Mouse (Mus musculus): Measurements from ENCODE around the gene Rgs14. TPM values are rescaled to one million over a fixed set of nuclear protein-coding genes. Genes with fewer than 3 reads are reported as not detected.

The Rgs14 gene
- 108 and 134 TPM in 2 replicates for total RNA-seq (2023)

DNA sequence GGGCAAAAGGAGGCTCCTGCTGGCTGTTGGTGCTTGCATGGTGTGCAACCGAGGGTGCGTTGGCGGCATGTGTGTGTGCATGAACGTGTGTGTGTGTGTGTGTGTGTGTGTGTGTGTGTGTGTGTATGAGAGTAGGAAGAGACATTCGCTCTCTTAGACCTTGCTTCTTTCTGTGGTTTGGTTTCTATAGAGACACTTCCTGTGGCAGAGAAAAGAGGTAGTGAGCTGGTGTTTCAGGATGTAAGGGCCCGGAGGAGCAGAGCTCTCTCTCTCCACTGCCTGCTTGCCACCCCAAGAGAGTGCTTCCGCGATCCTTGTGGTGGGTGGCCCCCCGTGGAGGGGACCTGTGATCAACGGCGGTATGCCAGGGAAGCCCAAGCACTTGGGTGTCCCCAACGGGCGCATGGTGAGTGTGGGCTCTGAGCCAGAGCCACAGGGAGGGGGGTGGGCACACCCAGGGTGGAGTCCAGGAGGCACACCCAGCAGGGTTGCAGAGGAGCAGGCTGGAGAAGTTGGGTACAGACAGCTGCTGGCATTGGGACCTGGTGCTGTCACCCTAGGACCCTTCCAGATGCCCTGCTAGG, at the start of gene Rgs14:
Gene Rgs14 (plus strand): TSS at position 202 of the 584 bp plus-strand sequence.

DNA sequence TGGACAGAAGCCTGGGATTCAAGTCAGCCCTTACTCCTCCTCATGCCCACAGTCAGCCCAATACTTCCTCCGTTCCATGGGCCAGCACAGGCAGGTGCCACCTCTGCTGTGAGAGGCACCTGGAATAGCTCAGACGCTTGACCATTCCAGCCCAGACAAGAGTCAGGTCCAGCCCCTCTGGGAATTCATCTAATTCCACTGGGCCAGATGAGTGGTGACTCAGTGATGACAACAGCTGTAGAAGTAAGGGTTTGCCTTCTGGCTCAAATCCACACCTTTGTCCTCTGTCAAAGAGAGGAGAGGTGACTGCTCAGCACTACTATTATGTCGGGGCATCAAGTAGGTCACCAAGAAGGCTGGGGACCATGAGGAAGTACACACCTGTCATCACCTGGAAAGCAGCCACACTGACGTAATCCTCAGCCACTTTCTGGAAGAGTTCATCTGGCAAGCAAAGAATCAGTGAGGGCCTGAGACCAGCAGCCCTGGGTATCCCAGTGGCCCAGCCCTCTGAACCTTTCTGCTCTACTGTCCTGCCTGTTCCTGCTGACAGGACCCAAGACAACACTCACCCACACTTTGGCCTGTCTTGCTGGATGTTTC, 49.5 kb upstream of the Rgs14 start, which contains the start of gene Prelid1:
Gene Prelid1 (plus strand): TSS at position 570 of the 603 bp plus-strand sequence.

DNA sequence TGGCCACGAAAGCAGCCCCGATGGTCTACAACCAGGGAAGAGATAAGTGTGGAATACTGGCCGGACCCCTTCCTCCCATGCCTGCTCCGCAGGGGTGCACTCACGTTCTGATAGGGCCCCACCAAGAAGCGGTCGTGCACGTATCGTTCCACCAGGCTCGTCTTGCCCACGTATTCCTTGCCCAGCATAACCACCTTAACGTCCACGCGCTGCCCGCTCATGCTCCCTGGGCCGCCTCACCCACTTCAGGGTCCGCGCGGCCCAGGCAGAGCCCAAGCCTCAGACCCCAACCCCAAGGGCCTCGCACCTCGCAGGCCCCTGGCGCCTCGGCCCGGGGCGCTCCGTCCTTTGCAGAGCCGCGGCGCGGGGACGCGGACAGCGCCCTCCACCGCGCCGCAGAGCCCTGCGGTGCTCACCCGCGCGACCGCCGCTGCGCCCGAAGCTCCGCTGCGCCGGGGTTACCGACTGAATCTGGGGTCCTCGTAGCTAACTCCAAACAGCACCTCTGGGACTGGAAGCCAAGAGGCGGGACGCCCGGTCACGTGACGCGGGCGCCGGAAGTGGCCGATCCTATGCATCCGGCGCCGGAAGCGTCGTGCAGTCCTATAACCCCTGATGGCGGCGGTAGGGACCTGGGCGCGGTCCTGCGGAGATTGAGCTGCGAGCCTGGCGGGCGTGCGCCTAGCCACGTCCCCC, 48.0 kb upstream of the Rgs14 start, which contains the start of gene Rab24:
Gene Rab24 (minus strand): TSS at position 513 of the 696 bp plus-strand sequence.

DNA sequence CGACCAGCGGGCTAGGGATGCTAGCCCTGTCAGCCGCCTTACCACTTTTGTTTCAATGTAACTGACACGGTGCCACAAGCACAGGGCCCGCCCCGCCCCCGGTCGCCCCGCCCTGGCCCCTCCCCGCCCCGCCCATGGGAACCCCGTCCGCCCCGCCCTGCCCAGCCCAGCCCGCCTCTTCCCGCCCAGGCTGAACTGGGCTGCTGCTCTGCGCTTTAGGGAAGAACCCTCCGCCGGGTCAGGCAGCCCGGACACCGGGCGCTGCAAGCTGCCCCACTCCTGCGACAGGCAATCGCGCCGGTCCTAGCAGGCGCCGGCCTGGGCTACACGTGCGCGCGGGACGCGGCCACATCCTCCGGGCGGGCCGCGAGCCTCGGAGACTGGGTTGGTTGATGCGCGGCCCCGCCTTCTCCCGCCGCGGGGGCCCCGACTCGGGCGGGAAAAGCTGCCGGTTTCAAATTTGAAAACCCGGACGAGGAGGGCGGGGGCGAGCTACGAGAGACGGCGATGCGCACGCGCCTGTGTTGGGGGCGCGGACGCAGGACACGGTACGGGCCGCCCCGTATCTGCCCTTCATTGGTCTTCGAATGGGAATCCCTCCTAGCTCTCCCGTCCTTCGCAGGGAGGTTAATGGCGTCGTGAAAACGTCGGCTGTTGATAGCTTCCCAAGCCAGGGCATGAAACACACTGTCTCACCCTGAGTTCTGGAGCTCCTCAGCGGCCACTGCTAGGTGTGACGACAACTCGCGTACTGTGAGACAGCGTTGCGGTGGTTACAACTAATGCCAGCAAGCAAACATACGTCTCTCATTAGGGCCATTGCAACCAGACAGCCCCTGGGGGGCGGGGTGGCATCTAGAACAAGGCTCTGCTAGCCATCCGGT, 39.6 kb upstream of the Rgs14 start, which contains the start of gene Mxd3:
Gene Mxd3 (minus strand): TSS at position 141 of the 884 bp plus-strand sequence.

DNA sequence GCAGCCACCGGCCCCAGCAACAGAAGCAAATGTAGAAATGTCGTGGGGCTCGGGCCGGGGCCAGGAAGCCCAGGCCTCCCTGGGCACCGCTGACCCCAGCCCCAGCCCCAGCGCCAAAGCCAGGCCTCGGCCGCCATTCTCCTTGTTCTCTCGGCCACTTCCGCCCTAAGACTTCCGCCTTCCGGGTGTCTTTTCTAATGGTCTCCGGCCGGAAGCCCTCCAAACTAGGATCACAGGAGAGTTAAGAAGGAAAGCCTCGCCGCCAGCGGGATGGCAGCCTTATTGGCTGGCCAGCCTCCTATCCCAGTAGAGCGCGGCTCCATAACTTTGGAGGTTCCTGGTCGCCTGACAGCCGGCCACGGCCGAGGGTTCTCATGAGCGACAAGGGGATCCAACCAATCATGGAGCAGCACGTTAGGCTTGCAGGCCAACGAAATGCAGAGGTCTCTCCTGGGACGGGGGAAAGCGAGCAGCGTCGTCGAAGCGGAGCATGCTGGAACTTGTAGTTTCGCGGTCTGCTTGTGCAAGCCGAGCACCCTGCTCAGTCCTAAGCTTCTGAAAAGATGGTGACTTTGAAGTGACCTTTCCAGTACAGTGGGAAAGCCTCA, 7.0 kb upstream of the Rgs14 start, which contains the start of gene Lman2:
Gene Lman2 (minus strand): TSS at position 331 of the 608 bp plus-strand sequence.

DNA sequence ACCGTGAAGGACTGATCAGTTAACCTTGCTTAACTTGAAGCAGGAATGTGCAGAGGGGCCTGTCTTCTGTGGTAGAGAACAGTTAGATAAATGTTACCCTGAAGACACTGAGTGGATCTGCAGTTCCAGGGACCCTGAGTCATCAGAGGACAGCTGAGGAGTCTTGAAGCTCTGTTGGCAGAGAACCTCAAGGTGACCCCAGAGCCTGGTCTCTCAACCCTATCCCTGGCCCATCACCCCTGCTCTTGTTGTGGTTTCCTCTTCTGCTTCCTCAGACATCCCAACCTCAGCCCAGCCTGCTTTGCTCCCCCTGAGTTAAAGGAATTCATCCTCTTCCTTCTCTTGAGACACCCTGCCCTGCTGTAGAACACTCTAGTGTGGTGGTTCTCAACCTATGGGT, 28.6 kb downstream of the Rgs14 start, which contains the start of gene Slc34a1:
Gene Slc34a1 (plus strand): TSS at position 100 of the 400 bp plus-strand sequence.

DNA sequence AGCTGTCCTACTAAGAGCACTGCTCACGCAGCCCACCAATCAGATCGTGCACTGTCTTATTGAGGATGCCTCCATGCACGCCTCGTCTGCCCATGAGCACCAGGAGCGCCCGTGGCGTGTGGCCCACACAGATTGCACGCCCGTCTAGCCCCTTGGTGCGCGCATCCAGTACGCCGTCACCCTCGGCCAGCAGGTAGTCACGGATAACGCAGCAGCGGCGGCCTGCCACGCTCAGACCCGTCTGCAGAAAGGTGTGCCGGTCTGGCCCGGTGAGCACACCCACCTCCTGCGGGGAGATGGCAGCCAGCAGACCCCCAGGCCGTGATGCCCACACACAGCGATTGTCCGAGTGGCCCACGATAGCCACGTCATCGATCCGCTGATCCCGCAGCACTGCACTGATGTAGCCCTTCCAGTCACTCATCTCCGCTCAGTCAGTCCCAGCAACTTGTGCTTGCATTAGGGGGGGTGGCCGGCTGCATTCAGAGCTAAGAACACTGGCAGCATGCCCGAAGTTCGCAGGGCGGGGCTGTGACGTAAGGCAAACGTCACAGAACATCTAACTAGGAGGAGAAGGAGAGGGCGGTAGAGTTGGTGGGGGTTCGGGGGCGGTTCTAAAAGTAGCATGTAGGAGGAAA, 45.3 kb downstream of the Rgs14 start, which contains the start of gene Pfn3:
Gene Pfn3 (minus strand): TSS at position 490 of the 638 bp plus-strand sequence.

DNA sequence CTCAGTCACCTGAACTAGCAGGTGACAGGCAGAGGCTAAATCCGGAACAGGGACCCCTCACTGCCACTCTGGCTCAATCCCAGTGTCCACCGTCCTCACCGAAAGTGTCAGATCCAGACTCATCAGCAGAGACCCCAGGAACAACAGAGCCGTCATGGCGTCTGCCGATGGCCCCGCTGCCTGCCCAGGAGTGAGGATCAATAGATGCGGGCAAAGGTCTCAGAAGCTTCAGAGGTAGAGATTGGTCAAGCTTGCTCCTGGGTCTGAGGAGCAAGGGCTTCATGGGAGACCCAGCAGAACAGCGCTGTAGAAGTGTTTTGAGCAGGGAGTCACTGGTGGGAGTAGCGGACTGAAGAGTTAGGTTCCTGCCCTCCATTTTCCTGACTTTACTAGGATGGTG, 57.1 kb downstream of the Rgs14 start, which contains the start of gene F12:
Gene F12 (minus strand): TSS at position 181 of the 400 bp plus-strand sequence.

Other genes starting within 250 kb of the Rgs14 start
- gene Gm17617, start 236.2 kb upstream of the Rgs14 start, total RNA-seq (2023): not detected in 2 replicates
- not detected in 2 replicates for gene Fgfr4, start 217.1 kb upstream of the Rgs14 start, total RNA-seq (2023)
- gene Nsd1, start 159.9 kb upstream of the Rgs14 start, total RNA-seq (2023): 94.4 and 131 TPM in 2 replicates
- 189 and 199 TPM in 2 replicates for gene Prelid1, start 49.2 kb upstream of the Rgs14 start, total RNA-seq (2023)
- gene Rab24, start 47.8 kb upstream of the Rgs14 start, total RNA-seq (2023): 81.3 and 101 TPM in 2 replicates
- 11.1 and 11.5 TPM in 2 replicates for gene Mxd3, start 39.9 kb upstream of the Rgs14 start, total RNA-seq (2023)
- gene Lman2, start 6.9 kb upstream of the Rgs14 start, total RNA-seq (2023): 96.7 and 116 TPM in 2 replicates
- 0.23 and 0.25 TPM in 2 replicates for gene Slc34a1, start 28.5 kb downstream of the Rgs14 start, total RNA-seq (2023)
- gene Pfn3, start 45.5 kb downstream of the Rgs14 start, total RNA-seq (2023): not detected in 2 replicates
- 1.7 and 3.7 TPM in 2 replicates for gene F12, start 57.1 kb downstream of the Rgs14 start, total RNA-seq (2023)
- 194 and 225 TPM in 2 replicates for gene Grk6, start 75.3 kb downstream of the Rgs14 start, total RNA-seq (2023)
- 10.5 and 13.7 TPM in 2 replicates for gene Prr7, start 94.5 kb downstream of the Rgs14 start, total RNA-seq (2023)
- 0.43 and 0.66 TPM in 2 replicates for gene Dbn1, start 118.4 kb downstream of the Rgs14 start, total RNA-seq (2023)
- 146 and 160 TPM in 2 replicates for gene Pdlim7, start 143.9 kb downstream of the Rgs14 start, total RNA-seq (2023)
- 348 and 397 TPM in 2 replicates for gene Dok3, start 159.6 kb downstream of the Rgs14 start, total RNA-seq (2023)
- gene Ddx41, start 166.9 kb downstream of the Rgs14 start, total RNA-seq (2023): 32.7 and 44.4 TPM in 2 replicates
- gene Fam193b, start 201.4 kb downstream of the Rgs14 start, total RNA-seq (2023): 81.4 and 127 TPM in 2 replicates
- gene Tmed9, start 204.0 kb downstream of the Rgs14 start, total RNA-seq (2023): 58.1 and 75.4 TPM in 2 replicates
- 12.2 and 16.8 TPM in 2 replicates for gene B4galt7, start 230.2 kb downstream of the Rgs14 start, total RNA-seq (2023)